18 mouse cellular contexts compared by ENCODE assay signal in genomic region chr19:47484110-47484509, GRCm38 (mm10). TPM values are rescaled to one million over a fixed set of nuclear protein-coding genes. Genes with fewer than 3 reads are reported as not detected.
DNase-seq lines count a peak whose midpoint lies in the region; ATAC-seq and TF ChIP-seq lines count a peak whose summit lies in the region.
"Had no signal": no experiment of that assay in that cellular context is flagged by ENCODE, and none has a peak within 500 bp of the region (broad histone marks: within the 10 kb centered on the region; RNA-seq: fewer than 3 reads in every experiment).

No protein-coding gene starts in this region.

- no peak for ATAC-seq in heart, embryonic 15.5 days (replicated peaks; ENCODE audit: insufficient number of reproducible peaks, insufficient read depth, low FRiP score, low read depth)
- ATAC-seq in forebrain, embryonic 14.5 days: 0 out of 2 replicates have a peak, but pooled peaks have one; percentile 55
- peak; percentile 84 for ATAC-seq in midbrain, embryonic 15.5 days (replicated peaks)
- ATAC-seq: activated CD4-positive, CD25-positive, alpha-beta regulatory T cell, adult 4 months; intestine, postnatal 0 days had no signal

- TF ChIP-seq CTCF in left cerebral cortex, adult 2 months (IDR thresholded peaks at IDR 0.05): no peak

- H3K4me1 ChIP-seq in heart, embryonic 15.5 days (replicated peaks): peaks cover 22% of the 10 kb centered on the region
- no peaks in the 10 kb centered on the region for H3K4me1 ChIP-seq in forebrain, embryonic 14.5 days (ENCODE audit: control insufficient read depth, insufficient read depth, low read length)
- H3K4me1 ChIP-seq in midbrain, embryonic 15.5 days: peaks cover 19% of the 10 kb centered on the region

- no peak for DNase-seq in heart, postnatal 4 days
- DNase-seq in left cerebral cortex, adult 2 months (ENCODE audit: extremely low spot score in 1 of 2, low spot score in 2 of 2): peak; percentile 51 to 57
- DNase-seq in left cerebral cortex, postnatal 4 days: no peak
- DNase-seq in forebrain, embryonic 14.5 days (ENCODE audit: low spot score): peak; percentile 57
- DNase-seq in gastrocnemius, adult 8-10 months (ENCODE audit: low spot score in 2 of 2): no peak
- DNase-seq: adrenal gland, postnatal 36 days; cerebellum, adult 11-12 months; kidney, postnatal 14 days; liver; lung, adult 2 months; spleen, adult 18-20 months; thymus, postnatal 25 days had no signal

- H3K4me3 ChIP-seq in heart, embryonic 15.5 days: no peak overlapping the region
- H3K4me3 ChIP-seq in left cerebral cortex, adult 2 months: no peak overlapping the region
- no peak overlapping the region for H3K4me3 ChIP-seq in forebrain, embryonic 14.5 days (ENCODE audit: low read depth, low read length)
- H3K4me3 ChIP-seq in midbrain, embryonic 15.5 days: no peak overlapping the region
- H3K4me3 ChIP-seq: embryonic facial prominence, embryonic 15.5 days; myocyte had no signal

- H3K27ac ChIP-seq in heart, embryonic 15.5 days: peak overlapping the region; percentile 41
- peak overlapping the region; percentile 46; the same call in 1 of the 2 replicates for H3K27ac ChIP-seq in left cerebral cortex, adult 2 months
- no peak overlapping the region for H3K27ac ChIP-seq in forebrain, embryonic 14.5 days (ENCODE audit: low read depth, low read length)
- 0 out of 2 replicates have a peak overlapping the region, but pooled peaks have one; percentile 13 for H3K27ac ChIP-seq in midbrain, embryonic 15.5 days
- H3K27ac ChIP-seq: embryonic facial prominence, embryonic 15.5 days had no signal

- intact Hi-C loops in left cerebral cortex, adult 2 months (cut with DNase I): no loop called here
- intact Hi-C loops in left cerebral cortex, postnatal 4 days (cut with DNase I): no loop called here

- 84% methylated on average over 3 of the region's 3 CpGs for WGBS in heart, embryonic 15.5 days
- WGBS in forebrain, embryonic 14.5 days: 81% methylated on average over 3 of the region's 3 CpGs
- WGBS in midbrain, embryonic 15.5 days: 79% methylated on average over 3 of the region's 3 CpGs

- H3K4me2 ChIP-seq in heart, embryonic 15.5 days: no peak overlapping the region
- no peak overlapping the region for H3K4me2 ChIP-seq in forebrain, embryonic 14.5 days (ENCODE audit: low read length)
- no peak overlapping the region for H3K4me2 ChIP-seq in midbrain, embryonic 15.5 days
- H3K4me2 ChIP-seq: embryonic facial prominence, embryonic 15.5 days had no signal

- no peaks in the 10 kb centered on the region for H3K36me3 ChIP-seq in heart, embryonic 15.5 days
- no peaks in the 10 kb centered on the region for H3K36me3 ChIP-seq in forebrain, embryonic 14.5 days (ENCODE audit: control insufficient read depth, insufficient read depth, low read length)
- no peaks in the 10 kb centered on the region for H3K36me3 ChIP-seq in midbrain, embryonic 15.5 days (replicated peaks)
- H3K36me3 ChIP-seq: embryonic facial prominence, embryonic 15.5 days had no signal

- no peaks in the 10 kb centered on the region for H3K27me3 ChIP-seq in heart, embryonic 15.5 days
- H3K27me3 ChIP-seq in forebrain, embryonic 14.5 days (replicated peaks; ENCODE audit: control insufficient read depth, insufficient read depth, low read length): no peaks in the 10 kb centered on the region
- no peaks in the 10 kb centered on the region for H3K27me3 ChIP-seq in midbrain, embryonic 15.5 days (replicated peaks)
- H3K27me3 ChIP-seq: embryonic facial prominence, embryonic 15.5 days had no signal

- no peaks in the 10 kb centered on the region for H3K9me3 ChIP-seq in heart, embryonic 15.5 days (replicated peaks)
- 0 out of 2 replicates have a peak, but pooled peaks cover 3% of the 10 kb centered on the region for H3K9me3 ChIP-seq in forebrain, embryonic 14.5 days (replicated peaks; ENCODE audit: control insufficient read depth, low read length)
- no peaks in the 10 kb centered on the region for H3K9me3 ChIP-seq in midbrain, embryonic 15.5 days

- no peak overlapping the region for H3K9ac ChIP-seq in heart, embryonic 15.5 days
- H3K9ac ChIP-seq in forebrain, embryonic 14.5 days (ENCODE audit: low read length): no peak overlapping the region
- no peak overlapping the region for H3K9ac ChIP-seq in midbrain, embryonic 15.5 days
- H3K9ac ChIP-seq: embryonic facial prominence, embryonic 15.5 days had no signal

RNA-seq across cellular contexts. Expression of gene Sh3pxd2a, which starts 19.9 kb away (rescaled TPM):
- polyA plus RNA-seq in heart, embryonic 15.5 days (2015; fragmentation: Nextera tagmentation; extraction: Ambion mirVana): 5.3 and 7.2 TPM in 2 replicates
- total RNA-seq in heart, postnatal 4 days (2021): 10 to 100 TPM; 91.0 to 95.1 TPM
- total RNA-seq in left cerebral cortex, adult 2 months (2021): 10 to 100 TPM; 30.2 to 36.8 TPM
- 10 to 100 TPM; 25.0 to 25.1 TPM for total RNA-seq in left cerebral cortex, postnatal 4 days (2021)
- 3.0 and 3.4 TPM in 2 replicates for polyA plus RNA-seq in forebrain, embryonic 14.5 days (2014; fragmentation: Nextera tagmentation; extraction: Ambion mirVana)
- polyA plus RNA-seq in midbrain, embryonic 15.5 days (2015; fragmentation: Nextera tagmentation; extraction: Ambion mirVana): 2.3 TPM in 2 replicates
- total RNA-seq in gastrocnemius, adult 8-10 months (2022): 10 to 100 TPM; 33.4 to 44.9 (median 41.1) TPM

RNA-seq across cellular contexts. Expression of gene Stn1, which starts 53.2 kb away (rescaled TPM):
- polyA plus RNA-seq in heart, embryonic 15.5 days (2015; fragmentation: Nextera tagmentation; extraction: Ambion mirVana): 29.0 and 36.1 TPM in 2 replicates
- total RNA-seq in heart, postnatal 4 days (2021): 10 to 100 TPM; 23.1 to 26.3 TPM
- 10 to 100 TPM; 23.0 to 27.5 TPM for total RNA-seq in left cerebral cortex, adult 2 months (2021)
- total RNA-seq in left cerebral cortex, postnatal 4 days (2021): 10 to 100 TPM; 28.2 to 30.4 TPM
- 39.0 and 41.6 TPM in 2 replicates for polyA plus RNA-seq in forebrain, embryonic 14.5 days (2014; fragmentation: Nextera tagmentation; extraction: Ambion mirVana)
- 28.3 and 30.8 TPM in 2 replicates for polyA plus RNA-seq in midbrain, embryonic 15.5 days (2015; fragmentation: Nextera tagmentation; extraction: Ambion mirVana)
- 1 to 10 TPM; 3.3 to 4.2 (median 4.0) TPM for total RNA-seq in gastrocnemius, adult 8-10 months (2022)

Comparison
In these comparisons a context has a peak if more than half of its experiments do, and no peak if none do; other contexts are left out.
1. DNase-seq: peak in left cerebral cortex, adult 2 months (2 of 2) and forebrain, embryonic 14.5 days (single experiment); none in heart, postnatal 4 days (single experiment), left cerebral cortex, postnatal 4 days (single experiment) and gastrocnemius, adult 8-10 months (0 of 2).
2. RNA of gene Stn1, which starts 53.2 kb away (total RNA-seq): 28.2 to 30.4 TPM in left cerebral cortex, postnatal 4 days, 23.0 to 27.5 TPM in left cerebral cortex, adult 2 months and 23.1 to 26.3 TPM in heart, postnatal 4 days; 3.3 to 4.2 TPM in gastrocnemius, adult 8-10 months; every median in the first group is over 4 times any median in the second.